Mouse (Mus musculus): ENCODE results near the gene Tle1. TPM values are rescaled to one million over a fixed set of nuclear protein-coding genes. Genes with fewer than 3 reads are reported as not detected.

Gene Tle1
- 18.1 and 18.2 TPM in 2 replicates for polyA plus RNA-seq (2015; fragmentation: Nextera tagmentation; extraction: Ambion mirVana)

DNA sequence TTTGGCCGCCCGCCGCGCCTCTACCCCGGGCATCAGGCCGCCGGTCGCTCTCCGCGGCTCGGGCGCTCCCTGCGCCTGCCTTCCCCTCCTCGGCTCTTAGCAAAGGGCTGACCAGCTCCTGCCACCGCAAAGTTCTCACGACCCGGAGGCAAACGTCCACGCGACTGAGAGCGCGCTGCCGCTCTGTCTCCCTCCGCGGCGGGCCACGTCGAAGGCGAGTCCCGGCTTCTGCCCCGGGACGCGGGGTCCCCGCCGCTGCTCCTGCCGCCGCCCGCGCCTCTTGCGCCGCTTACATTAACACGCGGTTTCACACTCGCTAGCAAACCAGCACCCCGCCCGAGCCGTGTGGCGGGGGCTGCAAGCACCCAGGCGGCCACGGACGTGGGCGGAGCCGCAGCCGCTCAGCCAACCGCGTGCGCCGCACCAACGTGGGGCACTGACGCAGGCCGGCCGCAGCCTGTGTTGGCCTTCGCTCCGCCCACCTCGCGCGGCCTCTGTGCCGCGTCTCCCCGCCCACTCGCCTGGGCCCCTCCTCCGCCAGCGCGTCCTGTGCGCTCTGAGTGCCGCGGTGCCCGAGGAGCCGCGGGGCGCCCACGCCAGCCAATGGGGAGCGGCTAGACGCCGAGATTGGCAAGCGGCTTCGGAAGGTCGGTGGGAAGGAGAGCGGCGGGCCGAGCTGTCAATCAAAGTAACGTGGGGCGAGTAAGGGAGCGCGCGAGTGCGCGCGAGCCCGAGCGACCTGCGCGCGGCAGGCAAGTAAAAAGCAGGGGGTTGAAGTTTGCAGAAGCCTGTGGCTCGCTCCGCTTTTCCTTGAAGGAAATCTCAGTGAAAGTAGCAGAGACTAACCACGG, at the start of gene Tle1:
Gene Tle1, minus strand, starts transcription at position 361 of the 851 bp plus-strand sequence.
- Histone ChIP-seq H3K9me3 (no peaks in the 10 kb centered on the region), H3K27ac (peak within 1 kb of the TSS; percentile 97), H3K27me3 (no peaks in the 10 kb centered on the region), H3K36me3 (no peaks in the 10 kb centered on the region), H3K9ac (peak within 1 kb of the TSS; percentile 82), H3K4me3 (peak within 1 kb of the TSS; percentile 89), H3K4me1 (peaks cover 33% of the 10 kb centered on the region), H3K4me2 (peak within 1 kb of the TSS; percentile 91)
- ATAC-seq (ENCODE audit: borderline replicate concordance, extremely low read depth, low FRiP score, low TSS enrichment), result peak; percentile 96
- WGBS, result under 1% methylated on average over 107 of the region's 107 CpGs

DNA sequence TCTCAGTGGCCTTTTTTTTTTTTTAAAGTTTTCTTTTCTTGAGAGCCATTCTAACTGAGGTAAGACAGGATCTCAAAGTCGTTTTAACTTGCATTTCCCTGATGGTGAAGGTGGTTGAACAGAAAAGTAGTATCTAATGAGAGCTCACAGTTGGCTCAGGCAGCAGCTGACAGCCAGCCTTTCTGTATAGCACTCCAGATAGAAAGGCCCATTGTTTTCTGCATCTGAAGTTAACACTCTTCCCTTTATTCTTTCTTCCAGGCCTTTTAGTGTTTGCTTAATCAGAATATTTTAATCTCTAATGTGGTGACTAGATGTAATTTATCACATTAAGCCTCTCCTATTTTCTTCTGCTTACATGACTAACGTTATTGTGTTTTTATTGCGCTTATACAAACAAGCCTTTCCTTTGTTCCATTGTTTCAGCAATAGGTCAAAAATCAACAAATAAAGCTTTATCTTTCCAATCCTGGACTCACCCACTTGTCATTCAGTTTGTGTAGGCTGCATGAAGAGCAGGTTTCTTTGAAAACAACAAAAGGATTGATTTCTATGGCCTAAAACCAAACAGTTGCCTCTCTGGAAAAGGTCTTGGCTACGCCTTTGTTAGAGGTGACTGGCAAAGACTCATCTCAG, 33.0 kb upstream of the Tle1 start:
- no peak for ATAC-seq (ENCODE audit: borderline replicate concordance, extremely low read depth, low FRiP score, low TSS enrichment)
- H3K27ac ChIP-seq, result no peak overlapping the region
- 40% methylated on average over 4 of the region's 4 CpGs for WGBS
- no peaks in the 10 kb centered on the region for H3K36me3 ChIP-seq
- no peaks in the 10 kb centered on the region for H3K4me1 ChIP-seq
- no peak overlapping the region for H3K4me2 ChIP-seq
- H3K4me3 ChIP-seq, result no peak overlapping the region
- H3K9ac ChIP-seq, result no peak overlapping the region
- no peaks in the 10 kb centered on the region for H3K27me3 ChIP-seq
- no peaks in the 10 kb centered on the region for H3K9me3 ChIP-seq

DNA sequence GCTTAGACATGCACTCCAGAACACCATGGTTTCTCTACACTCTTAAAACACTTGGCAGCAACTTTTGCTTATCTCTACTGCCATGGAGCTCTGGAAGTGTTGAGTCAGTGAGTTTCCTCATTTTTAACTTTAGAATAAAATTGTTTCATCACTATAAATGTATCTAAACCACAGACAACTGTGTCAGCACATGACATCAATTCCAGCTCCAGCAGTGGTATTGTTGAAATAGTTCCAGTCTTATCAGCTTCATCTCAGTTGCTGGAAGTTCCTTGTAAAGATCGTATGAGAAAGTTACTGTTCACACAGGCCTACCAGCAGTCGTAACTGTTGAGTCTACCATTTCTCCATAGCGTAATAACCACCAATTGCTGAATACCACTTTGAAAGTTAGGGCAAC, 31.5 kb upstream of the Tle1 start:
- Histone ChIP-seq H3K4me1 (no peaks in the 10 kb centered on the region), H3K27me3 (no peaks in the 10 kb centered on the region), H3K9me3 (no peaks in the 10 kb centered on the region), H3K4me3 (no peak overlapping the region), H3K9ac (no peak overlapping the region), H3K4me2 (no peak overlapping the region), H3K27ac (no peak overlapping the region), H3K36me3 (no peaks in the 10 kb centered on the region)
- 69% methylated on average over 3 of the region's 3 CpGs for WGBS
- ATAC-seq (ENCODE audit: borderline replicate concordance, extremely low read depth, low FRiP score, low TSS enrichment), result no peak

DNA sequence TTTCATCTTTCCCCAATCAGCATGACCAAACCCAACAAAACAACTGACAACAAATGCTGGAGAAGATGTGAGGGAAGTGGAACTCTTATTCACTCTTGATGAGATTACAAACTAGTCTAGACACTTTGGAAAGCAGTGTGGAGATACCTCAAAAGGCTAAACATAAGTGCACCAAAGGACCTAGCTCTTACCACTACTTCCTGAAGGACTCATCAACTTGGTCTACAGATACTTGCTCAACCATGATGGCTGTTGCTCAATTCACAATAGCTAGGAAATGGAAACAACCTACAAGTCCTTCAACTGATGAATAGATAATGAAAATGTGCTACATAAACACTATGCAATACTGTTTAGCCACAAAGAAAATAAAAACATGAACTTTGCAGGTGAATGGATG, 30.1 kb upstream of the Tle1 start:
- Histone ChIP-seq H3K4me3 (no peak overlapping the region), H3K9me3 (no peaks in the 10 kb centered on the region), H3K4me2 (no peak overlapping the region), H3K36me3 (no peaks in the 10 kb centered on the region), H3K9ac (no peak overlapping the region), H3K27ac (no peak overlapping the region), H3K27me3 (no peaks in the 10 kb centered on the region), H3K4me1 (no peaks in the 10 kb centered on the region)
- ATAC-seq (ENCODE audit: borderline replicate concordance, extremely low read depth, low FRiP score, low TSS enrichment), result no peak

DNA sequence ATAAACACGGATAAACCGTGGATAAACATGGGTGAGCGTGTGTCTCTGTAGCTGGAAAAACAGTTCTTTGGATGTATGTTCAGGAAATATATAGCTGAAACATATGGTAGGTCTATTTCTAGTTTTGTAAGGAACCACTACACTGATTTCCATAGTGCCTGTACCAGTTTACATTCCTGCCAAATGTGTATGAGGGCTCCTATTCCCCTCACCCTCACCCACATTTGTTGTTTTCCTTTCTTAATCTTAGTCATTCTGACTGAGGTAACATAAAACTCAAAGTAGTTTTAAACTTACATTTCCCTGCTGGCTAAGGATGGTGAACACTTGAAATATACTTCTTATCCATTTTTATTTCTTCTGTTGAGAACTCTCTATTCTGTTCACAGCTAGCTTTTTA, 20.9 kb upstream of the Tle1 start:
- H3K4me3 ChIP-seq, result no peak overlapping the region
- H3K36me3 ChIP-seq, result no peaks in the 10 kb centered on the region
- H3K9me3 ChIP-seq, result no peaks in the 10 kb centered on the region
- ATAC-seq (ENCODE audit: borderline replicate concordance, extremely low read depth, low FRiP score, low TSS enrichment), result no peak
- no peak overlapping the region for H3K4me2 ChIP-seq
- H3K4me1 ChIP-seq, result no peaks in the 10 kb centered on the region
- no peak overlapping the region for H3K27ac ChIP-seq
- no peaks in the 10 kb centered on the region for H3K27me3 ChIP-seq
- 85% methylated on average over 3 of the region's 3 CpGs for WGBS
- H3K9ac ChIP-seq, result no peak overlapping the region

DNA sequence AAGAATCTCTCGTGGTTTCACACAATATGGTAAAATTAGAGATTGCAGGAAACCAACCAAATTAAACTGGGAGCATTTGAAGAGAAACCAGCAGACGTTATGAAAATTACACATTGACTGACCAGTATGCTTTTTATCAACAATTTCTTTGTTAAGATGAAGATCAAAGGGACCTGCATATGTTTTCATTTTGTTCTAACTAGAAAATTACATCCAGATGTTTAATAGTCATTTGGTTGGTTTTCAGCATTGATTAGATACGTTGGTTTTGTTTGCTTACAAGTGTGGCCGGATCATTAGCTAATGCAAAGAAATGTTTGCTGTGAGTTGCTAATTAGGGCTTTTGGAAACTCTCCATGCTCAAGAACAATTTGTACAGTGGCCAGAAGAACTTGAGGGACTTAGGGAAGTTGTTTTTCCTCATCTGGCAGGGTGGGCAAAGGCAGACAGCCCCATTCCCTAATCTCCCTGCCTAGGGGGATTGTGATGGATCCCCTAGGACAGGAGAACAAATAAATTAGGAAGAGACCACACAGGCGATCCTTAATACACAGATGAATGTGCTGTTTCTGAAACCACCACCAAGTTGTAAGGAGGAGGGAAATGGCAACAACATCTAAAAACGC, 3.8 kb upstream of the Tle1 start:
- no peaks in the 10 kb centered on the region for H3K9me3 ChIP-seq
- H3K4me1 ChIP-seq, result peaks cover 9% of the 10 kb centered on the region; the same call in 1 of the 2 replicates
- H3K4me2 ChIP-seq, result peak overlapping the region; percentile 19
- H3K27me3 ChIP-seq, result no peaks in the 10 kb centered on the region
- H3K4me3 ChIP-seq, result 0 out of 2 replicates have a peak overlapping the region, but pooled peaks have one; percentile 4
- WGBS, result 24% methylated on average over 6 of the region's 6 CpGs
- H3K36me3 ChIP-seq, result no peaks in the 10 kb centered on the region
- H3K27ac ChIP-seq, result peak overlapping the region; percentile 48; the same call in 1 of the 2 replicates
- no peak overlapping the region for H3K9ac ChIP-seq
- no peak for ATAC-seq (ENCODE audit: borderline replicate concordance, extremely low read depth, low FRiP score, low TSS enrichment)

DNA sequence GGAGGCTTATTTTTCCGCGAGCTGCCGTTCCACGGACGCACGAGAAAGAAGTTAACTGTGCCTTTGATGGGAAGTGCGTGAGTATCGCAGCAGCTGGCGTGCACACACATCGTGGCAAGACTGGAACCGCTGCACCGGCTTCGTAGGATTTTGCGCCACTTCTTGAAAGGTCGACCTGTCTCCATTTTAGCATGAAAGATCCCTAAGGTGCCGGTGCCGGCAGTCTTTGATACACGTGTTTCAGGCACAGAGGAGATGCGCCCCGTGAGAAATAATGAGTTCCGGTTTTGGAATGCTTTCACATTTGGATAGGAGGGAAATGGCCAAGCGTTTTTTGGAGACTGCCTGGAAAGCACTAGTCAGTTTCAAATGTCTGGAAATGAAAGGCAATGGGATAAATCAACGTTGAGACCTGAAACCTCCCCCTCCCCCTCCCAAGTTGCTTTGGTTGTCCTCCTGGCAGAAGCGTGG, 837 bp upstream of the Tle1 start:
- peak overlapping the region; percentile 79 for H3K27ac ChIP-seq
- H3K4me1 ChIP-seq, result peaks cover 31% of the 10 kb centered on the region
- peak overlapping the region; percentile 79 for H3K4me2 ChIP-seq
- H3K27me3 ChIP-seq, result no peaks in the 10 kb centered on the region
- WGBS, result under 1% methylated on average over 24 of the region's 24 CpGs
- no peaks in the 10 kb centered on the region for H3K36me3 ChIP-seq
- H3K9me3 ChIP-seq, result no peaks in the 10 kb centered on the region
- no peak for ATAC-seq (ENCODE audit: borderline replicate concordance, extremely low read depth, low FRiP score, low TSS enrichment)
- H3K4me3 ChIP-seq, result peak overlapping the region; percentile 89
- H3K9ac ChIP-seq, result peak overlapping the region; percentile 36

DNA sequence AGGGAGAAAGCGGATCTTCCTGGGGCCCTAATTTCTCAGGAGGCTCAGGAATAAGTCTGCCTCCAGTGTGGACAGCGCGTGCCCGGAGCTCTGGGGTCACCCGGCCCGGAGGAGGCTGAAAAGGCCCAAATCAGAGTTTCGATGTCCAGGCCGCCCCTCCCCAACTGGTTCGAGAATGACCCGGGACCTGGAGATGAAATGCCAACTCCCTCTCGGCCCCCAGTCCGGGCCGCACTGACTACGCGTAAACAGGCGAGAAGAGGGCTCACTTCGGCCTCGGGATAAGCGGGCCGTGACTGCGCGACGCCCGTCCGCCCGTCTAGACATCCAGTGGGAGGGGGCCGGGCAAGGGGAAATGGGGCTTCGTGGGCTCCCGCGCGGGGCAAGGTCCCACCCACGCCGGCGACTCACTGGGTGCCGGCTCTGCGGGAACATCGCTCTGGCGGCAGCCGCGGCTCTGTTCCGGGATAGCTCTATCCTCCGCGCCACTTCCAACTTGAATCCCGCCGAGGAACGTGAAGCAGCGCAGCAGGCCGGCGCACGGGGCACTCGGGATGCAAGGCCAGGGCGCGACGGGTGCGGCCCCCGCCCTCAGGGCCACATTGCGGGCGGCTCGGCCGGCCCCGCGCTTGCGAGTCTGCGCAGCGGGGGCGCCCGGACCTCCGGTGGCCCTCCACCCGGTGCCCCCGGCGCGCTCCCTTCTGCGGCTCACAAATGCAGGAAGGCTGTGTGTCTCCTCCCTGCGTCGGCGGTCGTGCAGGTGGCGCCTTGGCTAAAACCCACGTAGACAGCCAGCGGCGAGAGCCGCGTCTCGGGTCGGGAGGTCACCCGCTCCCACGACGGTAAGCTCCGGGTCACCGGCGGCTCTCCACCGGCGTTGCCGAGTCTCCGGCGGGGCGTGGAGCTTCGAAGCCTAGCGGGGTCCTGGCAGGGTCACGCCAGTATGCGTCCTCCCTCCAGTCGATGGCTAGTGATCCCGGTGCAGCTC, 854 bp downstream of the Tle1 start:
- H3K27me3 ChIP-seq, result no peaks in the 10 kb centered on the region
- H3K36me3 ChIP-seq, result no peaks in the 10 kb centered on the region
- peak overlapping the region; percentile 97 for H3K27ac ChIP-seq
- ATAC-seq (ENCODE audit: borderline replicate concordance, extremely low read depth, low FRiP score, low TSS enrichment), result 0 out of 2 replicates have a peak, but pooled peaks have one; percentile 1
- H3K4me3 ChIP-seq, result peak overlapping the region; percentile 89
- WGBS, result under 1% methylated on average over 102 of the region's 103 CpGs
- peaks cover 38% of the 10 kb centered on the region for H3K4me1 ChIP-seq
- peak overlapping the region; percentile 91 for H3K4me2 ChIP-seq
- H3K9ac ChIP-seq, result peak overlapping the region; percentile 82
- H3K9me3 ChIP-seq, result no peaks in the 10 kb centered on the region

DNA sequence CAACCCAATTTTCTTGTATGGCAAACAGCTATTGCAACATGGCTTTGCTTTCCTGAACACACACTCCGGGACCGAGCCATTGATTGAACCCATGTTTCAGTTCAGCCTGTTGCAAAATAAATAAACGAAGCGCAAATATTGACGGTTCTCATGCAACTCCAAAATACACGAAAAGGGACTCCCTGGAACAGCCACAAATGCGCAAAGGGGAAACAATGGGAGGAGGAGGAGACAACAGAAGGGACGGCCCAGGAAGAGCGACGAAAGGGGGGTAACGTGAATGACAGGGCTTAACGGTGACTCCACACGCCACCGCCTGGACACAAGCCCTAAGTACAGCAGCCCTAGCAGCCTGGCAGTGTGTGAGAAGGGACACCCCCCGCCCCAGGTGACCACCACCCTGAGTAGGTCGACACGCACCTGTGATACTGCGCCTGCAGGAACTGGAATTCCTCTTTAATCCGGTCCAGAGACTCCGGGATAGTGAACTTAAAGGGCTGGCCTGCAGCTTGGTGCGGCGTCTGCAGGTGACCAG, 1.8 kb downstream of the Tle1 start:
- peak overlapping the region; percentile 82 for H3K9ac ChIP-seq
- H3K36me3 ChIP-seq, result no peaks in the 10 kb centered on the region
- H3K9me3 ChIP-seq, result no peaks in the 10 kb centered on the region
- ATAC-seq (ENCODE audit: borderline replicate concordance, extremely low read depth, low FRiP score, low TSS enrichment), result peak; percentile 36; the same call in 1 of the 2 replicates
- H3K27me3 ChIP-seq, result no peaks in the 10 kb centered on the region
- peak overlapping the region; percentile 97 for H3K27ac ChIP-seq
- peak overlapping the region; percentile 91 for H3K4me2 ChIP-seq
- H3K4me1 ChIP-seq, result peaks cover 39% of the 10 kb centered on the region
- peak overlapping the region; percentile 89 for H3K4me3 ChIP-seq
- WGBS, result 1% methylated on average over 22 of the region's 22 CpGs

DNA sequence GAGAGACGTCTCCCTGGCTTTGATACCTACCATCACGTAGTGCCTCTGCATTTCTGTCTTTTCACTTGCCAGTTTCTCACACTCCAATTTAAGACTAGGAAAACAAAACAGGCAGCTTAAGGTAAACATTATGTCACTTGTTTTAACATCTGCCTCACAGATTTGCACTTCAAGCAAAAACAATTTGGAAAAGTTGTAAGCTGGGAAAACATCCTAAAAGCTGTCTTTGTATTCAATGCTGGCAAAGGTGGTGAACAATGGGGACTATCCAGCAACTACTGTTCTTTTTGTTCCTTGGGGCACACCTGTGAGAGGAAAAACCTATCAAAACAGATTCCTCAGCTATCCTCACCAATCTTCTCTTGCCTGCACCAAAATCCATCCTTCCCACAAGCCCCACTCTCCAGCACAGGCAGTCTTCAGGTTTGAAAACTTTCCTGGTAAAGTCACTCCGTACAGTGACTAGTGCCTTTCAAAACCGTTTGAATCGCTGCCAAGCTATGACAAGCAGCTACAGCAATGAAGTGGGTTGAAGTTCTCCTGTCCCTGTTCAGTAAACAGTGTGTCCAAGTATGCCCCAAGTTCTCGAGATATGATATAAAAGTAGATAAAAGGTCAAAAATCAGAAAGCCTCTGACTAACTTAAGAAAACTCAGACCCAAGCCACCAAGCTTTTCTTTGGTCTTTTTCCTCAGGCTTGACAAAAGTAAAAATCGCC, 2.7 kb downstream of the Tle1 start:
- peaks cover 39% of the 10 kb centered on the region for H3K4me1 ChIP-seq
- peak overlapping the region; percentile 91 for H3K4me2 ChIP-seq
- no peaks in the 10 kb centered on the region for H3K36me3 ChIP-seq
- no peaks in the 10 kb centered on the region for H3K27me3 ChIP-seq
- H3K9me3 ChIP-seq, result no peaks in the 10 kb centered on the region
- H3K9ac ChIP-seq, result peak overlapping the region; percentile 82
- peak overlapping the region; percentile 89 for H3K4me3 ChIP-seq
- H3K27ac ChIP-seq, result peak overlapping the region; percentile 27
- 11% methylated on average over 7 of the region's 7 CpGs for WGBS
- no peak for ATAC-seq (ENCODE audit: borderline replicate concordance, extremely low read depth, low FRiP score, low TSS enrichment)

Measured in lung, embryonic 15.5 days (tissue).